Mouse (Mus musculus) mature B cell (primary cell): ENCODE measurements around the gene Pafah1b2.

Experiments used
- in situ Hi-C: fragments of 300-500 bp; cut with MboI; formaldehyde crosslinking; loops from 2 replicates; pipeline ENCODE4 v1.14.3; 2019

Gene Pafah1b2

DNA sequence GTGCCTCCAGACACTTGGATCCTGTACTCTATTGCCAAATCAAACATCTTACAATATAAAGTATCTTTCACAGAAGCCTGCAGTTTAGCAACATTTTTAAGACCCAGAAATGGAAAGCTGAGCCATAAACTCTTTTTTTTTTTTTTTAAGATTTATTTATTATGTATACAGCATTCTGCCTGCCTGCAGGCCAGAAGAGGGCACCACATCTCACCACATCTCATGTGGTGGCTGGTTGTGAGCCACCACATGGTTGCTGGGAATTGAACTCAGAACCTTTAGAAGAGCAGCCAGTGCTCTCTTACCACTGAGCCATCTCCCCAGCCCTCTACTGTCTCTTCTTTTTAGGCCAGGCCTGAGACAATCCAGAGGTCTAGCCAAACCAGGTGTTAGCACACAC, 31.2 kb downstream of the Pafah1b2 start:
- in situ Hi-C loops = no loop called here

DNA sequence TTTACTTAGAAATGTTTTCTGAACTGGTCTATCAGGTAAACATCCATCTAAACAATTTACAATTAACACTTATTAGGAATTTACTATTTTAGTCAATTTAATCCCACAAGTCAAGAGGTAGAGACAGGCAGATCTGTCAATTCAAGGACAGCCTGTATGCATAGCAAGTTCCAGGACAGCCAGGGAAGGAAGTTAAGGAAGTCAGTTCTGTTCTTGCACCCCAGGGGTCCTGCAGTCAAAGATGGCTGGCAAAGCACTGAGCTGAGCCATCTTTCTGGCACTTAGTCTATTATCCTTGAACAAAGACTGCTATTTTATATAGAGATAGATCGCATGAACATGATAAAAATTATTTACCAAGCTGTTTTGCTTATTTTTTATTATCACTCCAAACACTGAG, 31.9 kb downstream of the Pafah1b2 start:
- in situ Hi-C loops = no loop called here

DNA sequence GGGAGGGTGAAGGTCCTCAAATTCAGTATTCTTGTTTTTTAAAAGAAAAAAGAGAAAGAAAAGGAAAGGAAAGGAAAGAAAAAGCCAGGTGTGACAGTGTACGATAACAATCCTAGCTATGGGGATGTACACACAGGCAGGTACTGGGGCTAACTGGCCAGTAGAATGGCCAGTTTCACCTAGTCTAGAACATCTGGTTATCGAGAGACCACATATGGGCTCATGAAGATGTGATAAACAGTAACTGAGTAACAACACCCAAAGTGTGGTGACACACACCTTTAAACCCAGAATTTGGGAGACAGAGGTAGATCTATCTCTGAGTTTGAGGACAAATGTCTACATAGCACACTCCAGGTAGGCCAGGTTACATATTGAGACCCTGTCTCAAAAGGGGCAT, 32.7 kb downstream of the Pafah1b2 start:
- in situ Hi-C loops = no loop called here

DNA sequence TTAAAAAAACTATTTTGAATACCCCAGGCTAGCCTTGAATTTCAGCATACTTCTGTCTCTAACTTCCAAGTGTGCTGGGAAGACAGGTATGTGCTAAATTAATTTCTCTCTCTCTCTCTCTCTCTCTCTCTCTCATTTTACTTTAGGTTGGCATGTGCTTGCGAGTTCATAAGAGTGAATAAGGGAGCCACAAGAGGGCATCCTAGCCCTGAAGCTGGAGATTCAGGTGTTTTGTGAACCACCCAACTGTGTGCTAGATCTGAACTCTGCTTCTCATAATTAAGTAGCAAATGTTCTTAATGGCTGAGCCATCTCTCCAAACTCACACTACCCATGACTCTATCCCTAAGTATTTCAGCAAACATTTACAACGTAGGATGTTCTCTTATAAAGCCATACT, 35.6 kb downstream of the Pafah1b2 start:
- in situ Hi-C loops = no loop called here

DNA sequence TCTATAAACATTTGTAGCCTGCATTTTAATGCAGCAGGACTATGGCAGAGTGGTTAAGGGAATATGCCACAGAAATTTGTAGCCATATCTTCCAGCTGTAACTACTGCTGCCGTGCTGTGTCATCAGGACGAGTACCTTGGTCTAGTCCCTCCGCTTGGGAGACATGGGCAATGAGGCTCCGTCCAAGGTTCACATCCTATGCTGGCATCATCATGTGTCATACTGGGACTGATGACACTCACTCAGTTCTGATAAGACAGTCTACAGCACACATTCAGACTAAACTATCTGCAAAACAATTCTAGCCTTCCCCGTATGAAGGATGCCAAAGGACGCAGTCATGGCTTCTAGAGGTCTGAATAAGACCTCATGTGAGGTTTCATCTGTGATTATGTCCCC, 48.9 kb downstream of the Pafah1b2 start:
- in situ Hi-C loops = no loop called here

DNA sequence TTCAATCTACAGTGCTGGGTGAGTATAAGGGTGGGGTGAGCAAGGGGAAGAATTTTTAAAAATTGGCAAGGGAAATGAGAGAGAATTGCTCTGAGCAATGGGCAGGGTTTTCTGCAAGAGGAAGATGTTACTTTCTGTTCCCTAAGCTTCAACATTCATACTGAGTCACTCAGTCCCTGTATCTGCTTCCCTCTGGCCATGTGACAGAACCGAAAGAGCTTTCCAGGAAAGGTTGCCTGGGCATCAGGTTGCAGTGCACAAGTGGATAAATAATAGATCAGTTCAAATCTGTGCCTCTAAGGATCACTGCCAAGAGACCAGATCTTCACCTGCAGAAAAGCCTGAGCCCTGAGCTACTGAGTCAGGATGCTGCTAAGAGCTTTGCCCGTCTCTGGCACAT, 50.6 kb downstream of the Pafah1b2 start:
- in situ Hi-C loops = no loop called here

DNA sequence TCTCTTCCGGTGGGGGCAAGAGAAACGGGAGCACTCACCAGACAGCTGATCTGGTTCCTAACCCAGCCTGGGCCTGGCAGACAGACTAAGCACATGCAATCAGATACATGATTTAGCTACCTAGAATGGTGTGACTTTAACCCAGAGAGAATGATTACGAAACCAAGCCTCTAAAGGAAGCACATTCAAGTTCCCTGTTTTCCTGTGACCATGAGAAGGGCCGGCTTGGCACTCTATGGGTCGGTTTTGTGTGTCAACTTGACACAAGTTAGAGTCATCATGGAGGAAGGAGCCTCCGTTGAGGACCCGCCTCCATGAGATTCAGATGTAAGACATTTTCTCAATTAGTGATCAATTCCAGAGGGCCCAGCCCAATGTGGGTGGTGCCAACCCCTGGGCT, 52.8 kb downstream of the Pafah1b2 start:
- in situ Hi-C loops = no loop called here

DNA sequence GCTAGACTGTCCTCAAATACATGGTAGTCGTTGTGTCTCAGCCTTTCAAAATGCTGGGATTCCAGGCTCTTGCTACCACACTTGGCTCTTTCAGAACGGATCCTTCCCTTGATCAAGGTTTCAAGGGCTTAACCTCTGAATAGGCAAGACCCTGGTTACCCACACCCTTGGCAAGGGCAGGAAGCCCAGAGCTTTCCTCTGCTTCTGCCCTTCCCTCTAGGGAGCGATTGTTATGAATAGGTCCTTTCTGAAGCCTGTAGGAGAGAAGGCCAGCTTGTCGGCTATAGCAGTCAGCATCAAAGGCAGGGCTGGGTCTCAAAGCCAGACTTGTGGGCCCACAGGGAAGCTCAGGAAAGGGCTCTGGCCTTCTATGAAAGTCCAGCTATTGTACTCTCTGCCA, 53.6 kb downstream of the Pafah1b2 start:
- in situ Hi-C loops = no loop called here

DNA sequence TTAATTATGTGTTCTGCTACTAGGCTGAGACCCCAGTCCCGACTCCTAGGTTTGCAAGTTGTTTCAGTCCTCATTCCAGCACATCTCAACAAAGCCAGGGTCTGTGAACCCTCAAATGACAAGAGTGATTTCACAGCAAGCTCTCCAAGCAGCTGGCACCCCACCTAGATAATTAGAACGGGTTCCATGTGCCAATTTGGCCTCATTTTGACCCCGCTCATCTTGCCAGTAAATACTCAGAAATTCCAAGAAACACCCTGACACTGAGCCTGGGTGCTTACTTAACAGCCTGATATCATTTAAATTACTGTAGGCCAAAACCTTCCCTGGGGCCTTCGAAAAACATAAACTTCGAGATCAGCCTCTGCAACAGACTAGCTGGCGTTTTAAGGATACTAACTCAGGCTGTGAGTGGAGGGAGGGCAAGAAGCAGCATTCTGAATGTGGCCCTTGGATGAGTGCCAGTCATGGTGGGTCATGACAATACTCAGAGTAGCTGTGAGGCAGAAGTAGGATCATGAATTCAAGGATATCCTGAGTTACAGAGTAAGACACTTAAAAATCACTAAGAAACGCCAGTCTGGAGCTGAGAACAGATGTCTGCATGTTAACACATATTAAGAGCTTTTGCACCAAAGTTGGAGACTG, 54.3 kb downstream of the Pafah1b2 start:
- in situ Hi-C loops = no loop called here

DNA sequence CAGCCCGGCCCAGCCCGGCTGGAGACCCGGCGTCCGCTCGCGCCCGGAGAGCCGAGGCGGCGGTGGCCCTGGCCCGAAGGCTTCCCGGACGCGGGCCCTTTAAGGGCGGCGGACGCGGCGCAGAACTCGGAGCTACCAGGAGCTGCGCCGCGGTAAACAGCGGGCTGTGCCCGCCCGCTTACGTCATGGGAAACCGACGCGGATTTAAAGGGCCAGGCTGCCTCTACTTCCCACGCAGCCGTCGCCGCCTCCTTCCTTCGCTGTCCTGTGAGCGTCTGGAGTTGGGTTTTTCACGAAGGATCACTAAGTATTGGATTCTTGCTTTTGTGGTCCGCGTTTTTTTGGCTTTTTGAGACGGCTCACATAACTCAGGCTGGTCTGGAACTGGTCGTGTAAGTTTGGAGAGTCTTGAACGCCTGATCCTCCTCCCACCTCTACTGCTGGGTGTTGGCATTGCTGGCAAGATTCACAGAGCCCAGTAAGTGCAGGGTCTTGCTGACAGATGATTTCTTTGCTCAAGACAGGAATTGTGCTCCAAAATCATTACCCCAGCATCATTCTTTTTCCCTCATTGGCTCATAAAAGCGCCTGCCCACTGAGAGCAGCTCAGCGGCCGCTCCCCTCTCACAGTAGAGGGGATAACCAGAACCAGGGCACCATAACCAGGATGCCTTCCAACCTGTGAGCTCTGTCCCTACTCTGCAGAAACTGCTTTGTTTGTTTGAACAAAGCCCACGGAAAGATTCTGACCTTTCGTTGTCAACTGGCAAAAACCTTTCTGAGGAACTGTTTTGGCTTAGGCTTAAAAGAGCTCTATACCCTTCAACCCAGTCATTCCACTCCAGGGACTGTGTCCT, 57.2 kb downstream of the Pafah1b2 start, which contains the start of gene Sidt2:
TSS of gene Sidt2 (minus strand) at position 152 of the 857 bp plus-strand sequence.
- in situ Hi-C loops = no loop called here

DNA sequence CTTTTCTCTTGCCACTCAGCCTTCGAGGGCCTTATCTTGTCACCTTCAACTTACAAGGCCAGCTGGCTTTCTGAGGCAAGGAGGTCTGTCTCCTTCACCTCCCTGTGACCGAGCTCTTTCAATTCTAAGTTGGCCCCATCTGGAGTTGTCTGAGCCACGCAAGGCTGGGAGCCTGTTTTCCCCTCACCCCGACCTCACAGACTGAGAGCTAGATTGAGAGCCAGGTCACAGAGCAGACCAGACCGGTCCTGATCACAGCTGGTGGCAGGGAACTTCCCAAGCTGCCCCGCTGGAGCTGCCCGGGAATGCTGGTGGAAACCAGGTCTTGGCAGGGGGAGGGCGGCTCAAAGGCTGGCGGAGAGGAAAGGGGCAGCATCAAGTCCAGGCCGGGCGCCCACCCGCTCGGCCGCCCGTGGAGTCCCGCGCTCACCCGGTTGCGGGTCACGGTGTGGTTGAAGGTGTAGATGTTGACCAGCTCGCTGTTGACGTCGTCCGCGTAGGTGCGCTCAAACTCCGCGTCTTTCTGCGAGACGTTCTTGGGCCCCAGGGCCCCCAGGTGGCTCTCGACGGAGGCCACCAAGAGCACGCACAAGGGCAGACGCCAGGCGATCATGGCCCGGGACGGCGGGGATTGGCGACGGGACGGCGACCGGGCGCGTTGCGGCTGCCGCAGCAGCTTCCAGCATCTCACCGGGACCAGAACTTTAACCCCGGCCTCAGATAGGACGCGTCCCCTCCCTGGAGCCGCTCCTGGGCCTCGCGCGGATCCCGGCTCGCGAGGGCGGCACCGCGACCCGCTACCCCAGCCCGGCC, 58.0 kb downstream of the Pafah1b2 start:
- in situ Hi-C loops = no loop called here

DNA sequence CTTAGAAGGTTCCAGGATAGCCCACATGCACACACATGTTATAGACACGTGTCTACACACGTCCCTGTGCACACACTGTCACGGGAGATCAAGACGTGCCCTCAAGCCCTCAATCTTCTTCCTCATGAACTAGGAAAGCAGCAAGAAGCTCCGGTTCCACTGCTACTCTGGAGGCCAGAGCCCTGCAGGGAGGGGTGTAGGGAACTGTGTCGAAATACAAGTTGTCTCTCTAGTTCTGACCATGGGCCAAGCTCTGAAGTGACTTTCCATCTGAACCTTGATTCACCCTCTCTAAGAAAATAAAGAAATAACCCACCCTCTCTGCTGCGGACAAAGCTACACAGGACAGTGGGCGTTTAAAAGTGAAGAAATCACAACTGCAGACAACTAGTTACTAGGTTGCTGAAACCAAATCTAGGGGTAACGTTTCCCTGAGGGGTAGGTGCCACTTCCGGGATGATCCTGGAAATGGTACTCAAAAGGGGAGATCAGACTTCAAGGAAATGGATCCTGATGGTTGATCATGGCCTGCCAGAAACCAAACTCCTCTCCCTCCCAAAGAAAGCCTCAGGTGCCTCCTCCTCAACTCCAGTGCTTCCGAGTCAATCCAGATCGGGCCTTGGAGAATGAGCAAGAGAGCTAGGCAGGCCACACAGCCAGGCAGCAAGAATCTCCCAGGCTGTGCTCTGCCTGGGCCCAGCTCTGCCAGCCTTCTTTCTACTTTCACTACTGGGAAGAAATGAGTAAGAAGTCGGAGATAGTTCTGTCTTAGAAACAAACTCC, 58.8 kb downstream of the Pafah1b2 start:
- in situ Hi-C loops = no loop called here

DNA sequence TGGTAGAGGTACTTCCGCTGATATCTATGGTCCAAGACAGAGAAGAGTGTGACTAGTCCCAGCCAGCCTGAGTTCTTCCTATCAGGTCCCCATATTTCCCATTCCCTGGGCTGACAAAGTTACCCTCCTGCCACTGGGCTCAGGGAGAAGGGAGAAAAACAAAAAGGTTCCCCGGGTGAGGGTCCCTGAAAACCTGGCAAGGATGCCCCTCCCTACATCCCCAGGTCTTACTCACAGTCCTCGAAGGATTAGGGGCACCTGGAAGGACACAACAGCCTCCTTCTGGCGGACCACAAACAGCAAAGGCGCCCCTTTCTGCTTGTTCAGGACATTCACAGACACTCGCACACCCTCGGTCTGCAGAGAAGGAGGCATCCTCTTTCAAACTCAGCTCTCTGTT, 59.6 kb downstream of the Pafah1b2 start:
- in situ Hi-C loops = no loop called here

DNA sequence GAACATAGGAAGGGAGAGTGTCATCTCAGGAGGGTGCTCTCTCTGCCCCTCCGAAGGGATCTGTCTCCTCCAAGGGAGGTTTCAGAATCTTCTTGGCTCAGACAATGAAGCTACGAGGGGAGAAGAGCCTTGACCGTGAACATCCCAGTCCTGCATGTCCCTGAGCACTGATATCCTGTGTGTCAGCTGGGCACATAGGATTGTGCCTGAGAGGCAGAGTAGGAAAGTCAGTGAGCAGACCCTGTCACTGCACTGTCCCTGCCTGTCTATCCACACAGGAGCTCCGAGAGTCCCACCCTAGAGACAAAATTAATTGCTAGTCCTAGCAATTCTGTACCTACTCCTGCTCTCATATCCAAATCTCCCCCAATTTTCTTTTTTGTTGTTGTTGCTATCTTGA, 60.4 kb downstream of the Pafah1b2 start:
- in situ Hi-C loops = no loop called here

DNA sequence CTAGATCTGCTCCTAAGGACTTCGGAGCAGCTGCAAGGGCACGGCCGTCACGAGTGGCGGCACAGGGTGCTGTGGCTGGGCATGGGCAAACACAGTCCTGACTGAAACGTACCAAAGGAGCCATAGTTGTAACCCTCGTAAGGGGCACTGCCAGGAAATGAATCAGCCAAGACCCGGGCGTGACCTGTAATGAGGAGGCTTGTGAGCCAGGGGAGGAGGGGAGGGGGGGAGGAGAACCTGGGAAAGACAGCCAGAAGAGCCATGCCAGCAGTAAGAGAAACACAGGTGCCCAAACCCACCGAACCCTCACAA, 65.7 kb downstream of the Pafah1b2 start:
- in situ Hi-C loops = no loop called here

DNA sequence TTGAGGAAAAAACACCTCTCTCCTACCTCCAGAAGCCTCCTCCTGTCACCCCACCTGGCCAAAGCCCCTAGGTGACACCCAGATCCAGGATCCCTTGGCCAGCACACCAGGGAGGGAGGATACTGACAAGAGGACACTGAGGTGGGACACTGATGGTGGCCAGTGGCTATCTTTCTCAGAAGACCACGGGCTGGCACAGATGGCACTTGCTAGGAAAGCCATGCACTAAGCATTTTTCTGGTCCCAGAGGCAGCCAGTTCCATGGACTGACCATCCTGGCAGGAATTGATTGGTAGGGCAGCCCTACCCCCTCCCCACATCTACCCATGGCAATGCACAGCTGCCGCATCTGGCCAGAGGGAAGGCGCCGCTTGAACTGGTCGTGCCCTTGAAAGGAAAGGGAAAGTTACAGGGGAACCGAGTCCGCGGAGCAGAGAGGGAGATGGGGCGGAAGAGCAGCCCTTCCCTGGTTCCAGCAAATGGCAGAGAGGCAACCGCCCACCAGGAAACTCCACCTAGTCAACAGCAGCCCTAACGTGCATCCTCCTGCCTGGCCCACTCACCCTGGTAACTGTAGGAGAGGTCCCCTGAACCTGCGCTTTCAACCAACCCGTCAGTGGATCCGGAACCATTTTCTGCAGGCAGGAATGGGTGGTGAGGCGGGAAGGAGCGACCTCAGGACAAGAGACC, 66.2 kb downstream of the Pafah1b2 start:
- in situ Hi-C loops = no loop called here

DNA sequence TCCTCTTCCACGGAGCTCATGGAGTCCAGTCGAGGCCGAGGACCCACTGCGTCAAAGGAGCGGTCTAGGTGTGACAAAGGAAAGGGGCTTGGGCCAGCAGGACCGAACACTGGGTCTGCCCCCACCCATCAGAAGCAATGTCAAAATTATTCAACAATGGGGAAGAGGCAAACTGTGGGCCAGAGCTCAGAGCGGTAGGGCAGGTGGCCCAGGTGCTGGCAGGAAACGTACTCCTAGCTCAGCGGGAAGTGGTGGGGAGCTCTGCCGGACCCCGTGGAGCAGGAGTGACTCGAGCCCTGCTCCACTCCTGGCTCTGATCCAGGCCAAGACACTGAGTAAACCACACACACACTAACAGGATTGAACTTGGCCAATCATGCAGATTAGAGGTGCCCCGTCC, 66.8 kb downstream of the Pafah1b2 start:
- in situ Hi-C loops = no loop called here

DNA sequence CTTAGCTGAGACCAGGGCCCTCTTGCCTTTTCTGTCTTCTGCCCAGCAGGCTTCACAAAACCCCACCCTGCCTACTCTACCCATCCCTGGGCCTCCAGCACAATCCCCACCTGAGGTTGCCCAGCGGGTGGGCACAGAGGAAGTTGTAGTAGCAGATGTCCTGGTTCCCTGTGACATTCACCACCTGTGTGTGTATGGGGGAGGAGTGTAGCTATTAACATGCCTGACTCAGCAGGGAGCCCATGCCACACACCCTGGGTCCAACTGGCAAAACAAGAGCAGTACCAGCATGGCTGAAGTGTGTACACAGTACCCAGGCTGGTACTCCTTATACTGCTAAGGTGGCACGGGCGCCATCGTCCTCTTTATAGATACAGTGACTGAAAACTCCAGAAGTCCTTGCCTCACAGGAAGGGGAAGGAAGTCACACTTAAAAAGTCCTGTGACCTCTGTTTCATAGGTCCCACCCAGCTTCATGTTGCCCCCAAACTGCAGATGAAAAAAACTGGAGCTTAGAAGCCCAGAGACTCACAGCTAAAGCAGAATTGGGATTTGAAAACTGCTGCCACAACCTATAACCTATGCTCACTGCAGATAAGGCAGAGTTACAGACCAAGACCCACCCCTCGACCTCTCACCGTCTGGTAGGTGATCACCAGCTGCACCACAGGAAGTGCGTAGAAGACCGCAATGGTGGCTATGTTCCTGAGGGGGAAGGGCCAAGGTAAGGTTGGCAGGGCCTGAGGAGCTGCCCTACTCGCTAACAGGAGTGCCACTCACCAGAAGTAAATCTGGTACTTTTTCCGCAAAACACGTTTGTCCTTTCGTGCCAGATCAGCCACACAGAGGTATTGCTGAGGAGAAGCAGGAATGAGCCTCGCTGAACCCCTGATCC, 67.7 kb downstream of the Pafah1b2 start:
- in situ Hi-C loops = no loop called here

DNA sequence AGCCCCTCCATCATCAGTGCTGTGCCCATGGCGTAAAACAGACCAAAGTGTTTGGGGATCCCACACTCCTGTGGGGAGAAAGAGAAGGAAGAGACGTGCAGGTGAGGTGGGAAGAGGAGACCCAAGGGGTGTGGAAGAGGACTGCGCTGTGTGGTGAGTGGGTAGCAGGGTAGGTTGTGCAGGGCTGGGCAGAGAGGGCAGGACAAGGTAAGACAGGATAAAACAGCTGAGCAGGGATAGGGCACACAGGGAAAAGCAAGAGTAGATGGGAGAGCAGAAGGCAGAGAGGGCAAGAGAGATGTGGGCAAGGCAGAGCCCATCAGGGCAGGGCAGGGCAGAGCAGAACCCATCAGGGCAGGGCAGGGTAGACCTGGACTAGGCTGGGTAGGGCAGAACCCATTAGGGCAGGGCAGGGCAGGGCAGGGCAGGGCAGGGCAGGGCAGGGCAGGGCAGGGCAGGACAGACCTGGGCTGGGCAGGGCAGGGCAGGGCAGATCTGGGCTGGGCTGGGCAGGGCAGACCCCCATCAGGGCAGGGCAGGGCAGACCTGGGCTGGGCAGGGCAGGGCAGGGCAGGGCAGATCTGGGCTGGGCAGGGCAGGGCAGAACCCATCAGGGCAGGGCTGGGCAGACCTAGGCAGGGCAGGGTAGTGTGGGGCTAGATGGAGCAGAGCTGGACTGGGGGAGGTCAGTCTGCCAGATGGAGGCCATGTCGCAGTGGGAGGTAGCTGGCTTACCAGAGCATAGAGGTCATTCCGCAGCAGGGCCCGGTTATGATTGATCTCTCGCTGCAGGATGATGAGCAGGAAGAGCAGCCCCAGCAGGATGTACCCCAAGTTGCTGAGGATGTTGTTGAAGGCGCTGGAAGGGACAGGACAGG, 68.6 kb downstream of the Pafah1b2 start:
- in situ Hi-C loops = no loop called here
